Mouse (Mus musculus) NIH3T3 (cell line): ENCODE data around the gene Adam12.

Experiments
- DNase-seq: peaks from one replicate; pipeline ENCODE4 v3.0.0-alpha.2; 2012; ENCODE audit warnings: low read depth

Adam12 gene

DNA sequence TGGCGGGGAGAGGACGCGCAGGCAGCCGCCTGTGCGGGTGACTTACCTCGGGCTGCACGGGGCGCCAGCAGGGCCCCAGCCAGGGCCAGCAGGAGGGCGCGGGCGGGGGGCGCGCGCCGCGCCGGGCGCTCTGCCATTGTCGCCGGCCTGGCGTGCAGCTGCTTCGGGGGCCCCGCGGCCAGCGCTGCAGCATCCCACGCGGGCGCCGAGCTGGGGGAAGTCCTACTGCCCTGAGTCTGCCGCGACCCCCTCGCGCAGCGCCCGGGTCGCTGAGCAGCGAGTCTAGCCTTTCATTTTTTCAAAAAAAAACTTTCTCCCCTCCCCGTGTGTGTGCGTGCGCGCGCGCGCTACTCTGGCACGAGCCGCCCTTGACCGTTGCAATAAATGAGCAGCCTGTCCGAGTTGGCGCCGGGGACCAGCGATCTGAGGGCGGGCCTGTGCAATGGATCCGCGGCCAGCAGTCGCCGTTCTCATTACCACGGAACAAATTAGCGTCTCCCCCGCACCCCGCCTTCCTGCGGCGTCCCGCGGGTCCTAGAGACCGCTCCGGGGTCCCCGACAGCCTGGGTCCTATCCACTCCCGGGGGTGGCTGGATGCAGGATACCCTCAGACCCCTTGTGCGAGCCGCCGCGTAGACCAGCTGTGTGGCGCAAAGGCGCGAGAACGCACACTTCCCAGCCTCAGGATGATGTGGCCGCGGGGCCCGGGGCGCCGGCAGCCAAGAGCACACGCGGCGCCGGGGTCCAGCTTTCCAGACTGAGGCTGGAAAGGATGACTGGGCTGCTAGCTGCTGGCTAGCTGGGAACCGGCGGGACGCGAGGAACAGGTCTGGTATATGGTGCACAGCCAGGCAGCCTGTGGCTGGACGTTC is 7.0 kb downstream of the Adam12 start:
- peak; percentile 78 for DNase-seq

DNA sequence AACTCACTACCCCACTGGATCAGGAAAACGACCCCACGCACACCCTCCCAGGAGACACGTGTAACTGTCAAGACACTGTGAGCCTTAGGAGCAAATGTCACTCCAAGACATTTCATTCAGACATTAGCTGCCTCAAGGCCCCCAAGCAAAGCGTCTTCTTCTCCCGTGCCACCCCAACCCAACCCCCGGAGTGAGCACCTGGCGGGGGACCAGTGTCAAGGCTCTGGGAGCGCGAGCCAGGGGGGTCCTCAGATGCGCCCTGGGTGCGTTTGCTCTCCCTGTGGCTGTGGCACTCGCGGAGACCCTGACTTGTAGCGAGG is 7.6 kb downstream of the Adam12 start:
- no peak for DNase-seq

- DNase-seq: peak; percentile 90
Observed at GRCm38 (mm10) chr7:134223444-134224161, 8.3 kb downstream of the Adam12 start.

DNA sequence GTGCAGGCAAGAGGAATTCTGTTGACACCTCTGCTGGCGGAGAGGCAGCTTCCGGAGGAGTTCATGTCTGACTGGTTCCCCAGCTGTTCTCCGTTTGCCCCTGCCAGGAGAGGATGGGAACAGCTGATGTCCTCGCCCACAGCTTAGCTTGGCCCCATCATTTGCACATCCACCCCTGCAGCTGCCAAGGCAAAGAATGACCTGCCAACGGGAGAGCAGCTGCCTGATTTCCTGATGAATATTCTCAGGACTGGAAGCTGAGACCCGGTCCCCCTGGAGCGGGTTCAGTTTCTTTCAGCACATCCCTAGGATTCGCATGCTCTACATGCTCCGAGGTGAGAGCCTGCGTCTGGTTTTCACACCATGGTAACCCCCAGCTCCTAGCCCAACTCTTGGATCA is 24.0 kb downstream of the Adam12 start:
- no peak for DNase-seq

GRCm38 (mm10) chr7:134193089-134193488 is 38.9 kb downstream of the Adam12 start:
- DNase-seq: no peak

- DNase-seq: no peak
Observed at GRCm38 (mm10) chr7:134190101-134190500, 41.8 kb downstream of the Adam12 start.

GRCm38 (mm10) chr7:134188565-134188964 is 43.4 kb downstream of the Adam12 start:
- DNase-seq: peak; percentile 38

DNA sequence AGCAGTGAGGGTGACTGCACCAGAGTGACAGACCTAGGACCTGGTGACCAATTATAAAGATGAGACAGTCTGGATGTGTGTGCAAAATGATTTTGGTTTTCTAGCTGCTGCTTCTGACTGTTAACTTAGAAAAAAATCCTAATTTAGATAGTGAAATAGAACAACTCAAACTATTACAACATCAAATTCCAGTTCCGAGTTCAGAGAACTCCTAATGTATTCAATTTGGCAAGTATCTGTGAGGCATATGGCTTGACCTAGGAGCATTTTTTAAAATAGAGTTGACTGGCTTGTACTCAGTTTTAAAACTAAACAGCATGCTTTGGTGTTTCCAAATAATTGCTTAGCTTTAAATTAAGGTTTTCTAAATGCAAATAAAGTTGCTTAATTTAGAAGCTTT is 44.0 kb downstream of the Adam12 start:
- no peak for DNase-seq

- no peak for DNase-seq
Observed at GRCm38 (mm10) chr7:134186497-134186896, 45.4 kb downstream of the Adam12 start.

- peak; percentile 32 for DNase-seq
Observed at GRCm38 (mm10) chr7:134185751-134186150, 46.2 kb downstream of the Adam12 start.

DNA sequence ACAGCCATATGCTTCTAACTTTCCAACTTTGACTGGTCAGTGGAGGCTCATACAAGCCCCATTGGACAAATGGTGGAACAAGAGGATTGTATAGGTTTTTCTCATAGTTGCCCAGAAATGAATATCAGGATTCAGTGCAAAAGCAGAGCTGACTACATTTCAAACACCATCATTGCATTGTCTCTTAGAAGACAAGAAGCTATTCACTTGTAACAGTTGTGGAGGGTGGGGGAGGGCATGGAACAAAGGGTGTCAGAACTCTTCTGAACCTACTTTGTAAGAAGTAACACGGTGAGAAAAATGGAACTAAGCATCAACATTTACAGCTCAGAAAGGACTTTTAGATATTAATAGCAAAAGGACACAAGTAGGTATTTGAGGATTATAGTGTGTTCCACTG is 50.2 kb downstream of the Adam12 start:
- DNase-seq: no peak

DNA sequence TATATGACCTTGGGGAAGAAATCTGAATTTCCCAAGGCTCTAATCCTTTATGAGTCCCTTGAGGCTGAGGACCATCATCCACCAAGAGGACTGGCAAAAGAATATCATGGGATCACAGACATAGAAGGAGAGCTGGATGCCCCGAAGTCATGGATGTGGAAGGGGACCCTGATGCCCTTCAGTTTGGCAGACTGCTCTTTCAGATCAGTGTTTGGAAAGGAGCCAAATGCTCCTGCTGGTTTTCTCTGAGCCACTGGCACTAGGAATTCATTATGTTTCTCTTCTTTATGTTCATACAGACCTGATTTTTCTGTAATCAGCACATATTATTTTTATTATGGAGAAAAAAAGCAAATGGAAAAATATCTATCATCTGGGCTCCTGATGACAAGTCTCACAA is 50.9 kb downstream of the Adam12 start:
- DNase-seq: no peak

DNA sequence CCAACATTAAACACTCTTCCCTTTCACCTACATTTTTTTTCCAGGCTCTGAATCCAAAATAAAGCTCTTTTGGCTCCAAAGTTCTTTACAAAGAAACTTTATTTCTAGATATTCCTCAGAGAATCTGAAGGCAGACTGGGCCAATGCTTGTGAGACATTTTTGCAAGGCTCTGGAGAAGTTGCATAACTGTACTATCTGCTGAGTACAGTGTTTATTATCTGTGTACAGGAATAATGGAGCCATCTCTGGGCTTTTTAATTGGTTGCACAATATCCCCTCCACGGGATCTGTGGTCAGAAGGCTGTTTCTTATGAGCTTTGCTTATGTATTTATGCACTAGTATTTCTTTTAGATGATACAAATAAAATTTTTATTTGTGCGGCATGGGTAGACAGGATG is 54.9 kb downstream of the Adam12 start:
- peak; percentile 68 for DNase-seq

DNA sequence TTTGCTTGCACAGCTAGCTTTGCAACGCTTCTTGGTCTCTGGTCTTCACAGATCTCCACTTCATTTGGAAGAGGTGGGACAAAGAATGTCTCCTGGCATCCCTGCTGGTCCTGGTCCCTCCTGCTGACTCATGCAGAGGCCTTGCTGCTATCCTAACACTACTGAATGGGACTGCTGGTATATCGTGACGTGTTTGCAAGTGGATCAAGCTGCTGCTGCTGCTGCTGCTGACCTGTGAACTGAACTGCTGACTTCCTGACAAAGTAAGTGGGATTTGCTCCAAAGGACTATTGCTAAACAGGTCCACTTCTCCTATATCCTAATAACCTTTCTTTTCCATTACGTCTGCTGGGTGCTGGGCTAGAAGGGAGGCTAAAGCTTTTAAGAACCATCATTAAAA is 56.7 kb downstream of the Adam12 start:
- no peak for DNase-seq

- no peak for DNase-seq
Observed at GRCm38 (mm10) chr7:134173442-134174090, 58.4 kb downstream of the Adam12 start.

GRCm38 (mm10) chr7:134170180-134170910 is 61.6 kb downstream of the Adam12 start:
- DNase-seq: no peak

GRCm38 (mm10) chr7:134169780-134170179 is 62.2 kb downstream of the Adam12 start:
- DNase-seq: no peak

- peak; percentile 54 for DNase-seq
Observed at GRCm38 (mm10) chr7:134167586-134167985, 64.4 kb downstream of the Adam12 start.

DNA sequence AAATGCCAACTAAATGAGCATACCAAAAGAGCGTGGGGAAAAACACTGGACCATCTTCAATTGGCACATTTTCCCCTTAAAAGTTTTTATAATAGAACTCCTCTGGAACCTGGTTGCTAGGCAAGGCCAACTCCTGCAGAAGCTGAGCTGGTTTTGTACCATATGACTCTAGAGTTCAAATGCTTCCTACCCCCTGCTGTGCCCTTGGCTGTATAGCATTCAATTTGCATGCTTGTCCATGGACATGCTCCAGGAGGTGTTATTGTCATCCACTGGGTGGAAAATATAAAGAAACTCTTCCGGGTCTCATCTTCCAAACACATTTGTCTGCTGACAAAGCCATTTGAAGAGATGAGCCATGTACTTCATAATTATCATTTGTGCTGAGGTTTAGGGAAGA is 68.2 kb downstream of the Adam12 start:
- DNase-seq: no peak

- DNase-seq: no peak
Observed at GRCm38 (mm10) chr7:134162886-134163285, 69.1 kb downstream of the Adam12 start.

DNA sequence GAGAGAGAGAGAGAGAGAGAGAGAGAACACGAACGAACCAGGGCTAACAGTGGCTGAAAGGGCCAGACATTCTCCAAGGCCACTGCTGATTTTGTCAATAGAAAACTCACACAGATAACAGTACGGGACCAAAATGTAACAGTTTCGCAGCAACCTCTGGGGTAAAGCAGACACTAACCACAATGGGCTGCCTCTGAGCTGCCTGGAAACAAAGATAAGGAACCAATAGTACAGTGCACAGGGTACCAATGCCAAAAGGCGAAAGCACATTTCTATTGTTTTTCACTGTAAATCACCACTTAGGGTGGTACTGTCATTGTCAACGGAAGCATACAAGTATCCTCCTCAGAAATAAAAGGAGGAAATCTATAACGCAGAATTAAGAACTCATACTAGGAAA is 72.3 kb downstream of the Adam12 start:
- no peak for DNase-seq

- peak; percentile 66 for DNase-seq
Observed at GRCm38 (mm10) chr7:134151330-134151729, 80.6 kb downstream of the Adam12 start.
